Mouse (Mus musculus): ENCODE data around the gene Hcst. TPM values are rescaled to one million over a fixed set of nuclear protein-coding genes. Genes with fewer than 3 reads are reported as not detected.

Gene Hcst
- 0.39 and 0.62 TPM in 2 replicates for polyA plus RNA-seq (2014; fragmentation: Nextera tagmentation; extraction: Ambion mirVana)

GRCm38 (mm10) chr7:30419561-30420499 is at the start of gene Hcst:
Hcst (minus strand) TSS chr7:30419854.
- Histone ChIP-seq H3K27me3 (ENCODE audit: control insufficient read depth, insufficient read depth, low read length) (0 out of 2 replicates have a peak, but pooled peaks cover 2% of the 10 kb centered on the region), H3K4me3 (ENCODE audit: low read depth, low read length) (no peak within 1 kb of the TSS), H3K4me2 (replicated peaks; ENCODE audit: low read depth, low read length) (no peak within 1 kb of the TSS), H3K9ac (ENCODE audit: low read depth, low read length) (no peak within 1 kb of the TSS), H3K36me3 (ENCODE audit: control insufficient read depth, insufficient read depth, low read length) (no peaks in the 10 kb centered on the region), H3K9me3 (ENCODE audit: control insufficient read depth, low read length) (no peaks in the 10 kb centered on the region), H3K27ac (ENCODE audit: low read depth, low read length) (no peak within 1 kb of the TSS), H3K4me1 (replicated peaks; ENCODE audit: control insufficient read depth, insufficient read depth, low read length) (no peaks in the 10 kb centered on the region; the same call in 1 of the 2 replicates)
- DNase-seq (ENCODE audit: low spot score): no peak
- 78% methylated on average over 10 of the region's 10 CpGs for WGBS
- ATAC-seq (ENCODE audit: low FRiP score): no peak

GRCm38 (mm10) chr7:30464816-30465300 is 45.2 kb upstream of the Hcst start:
- no peaks in the 10 kb centered on the region for H3K36me3 ChIP-seq (ENCODE audit: control insufficient read depth, insufficient read depth, low read length)
- no peak overlapping the region for H3K4me3 ChIP-seq (ENCODE audit: low read depth, low read length)
- H3K9ac ChIP-seq (ENCODE audit: low read depth, low read length): no peak overlapping the region
- no peak overlapping the region for H3K27ac ChIP-seq (ENCODE audit: low read depth, low read length)
- DNase-seq (ENCODE audit: low spot score) (no peak), ATAC-seq (ENCODE audit: low FRiP score) (no peak)
- WGBS: 18% methylated on average over 6 of the region's 6 CpGs
- no peaks in the 10 kb centered on the region for H3K9me3 ChIP-seq (ENCODE audit: control insufficient read depth, low read length)
- no peak overlapping the region for H3K4me2 ChIP-seq (replicated peaks; ENCODE audit: low read depth, low read length)
- peaks cover 10% of the 10 kb centered on the region for H3K4me1 ChIP-seq (replicated peaks; ENCODE audit: control insufficient read depth, insufficient read depth, low read length)
- H3K27me3 ChIP-seq (ENCODE audit: control insufficient read depth, insufficient read depth, low read length): peaks cover 67% of the 10 kb centered on the region

DNA sequence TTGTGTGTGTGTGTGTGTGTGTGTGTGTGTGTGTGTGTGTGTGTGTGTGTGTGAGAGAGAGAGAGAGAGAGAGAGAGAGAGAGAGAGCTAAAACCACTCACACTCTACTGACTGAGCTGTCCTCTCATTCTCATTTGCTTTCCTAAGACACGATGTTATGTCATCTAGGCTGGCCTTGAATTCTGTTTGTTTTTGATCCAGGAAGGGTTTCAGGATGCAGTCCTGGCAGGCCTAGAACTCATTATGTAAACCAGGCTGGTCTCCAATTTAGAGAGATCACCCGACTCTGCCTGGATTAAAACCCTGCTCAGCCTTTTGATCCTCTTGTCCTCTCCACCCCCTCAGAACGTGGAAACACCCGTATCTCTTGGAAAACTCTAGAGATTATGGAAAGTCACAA is 44.3 kb upstream of the Hcst start:
- Histone ChIP-seq H3K36me3 (ENCODE audit: control insufficient read depth, insufficient read depth, low read length) (no peaks in the 10 kb centered on the region), H3K9ac (ENCODE audit: low read depth, low read length) (no peak overlapping the region), H3K9me3 (ENCODE audit: control insufficient read depth, low read length) (no peaks in the 10 kb centered on the region), H3K27ac (ENCODE audit: low read depth, low read length) (no peak overlapping the region), H3K4me3 (ENCODE audit: low read depth, low read length) (no peak overlapping the region), H3K4me1 (replicated peaks; ENCODE audit: control insufficient read depth, insufficient read depth, low read length) (peaks cover 10% of the 10 kb centered on the region), H3K27me3 (ENCODE audit: control insufficient read depth, insufficient read depth, low read length) (peaks cover 76% of the 10 kb centered on the region), H3K4me2 (replicated peaks; ENCODE audit: low read depth, low read length) (no peak overlapping the region)
- DNase-seq (ENCODE audit: low spot score) (no peak), ATAC-seq (ENCODE audit: low FRiP score) (no peak)
- 23% methylated on average over 4 of the region's 4 CpGs for WGBS

GRCm38 (mm10) chr7:30463568-30463967 is 43.9 kb upstream of the Hcst start:
- H3K27ac ChIP-seq (ENCODE audit: low read depth, low read length): no peak overlapping the region
- no peaks in the 10 kb centered on the region for H3K36me3 ChIP-seq (ENCODE audit: control insufficient read depth, insufficient read depth, low read length)
- H3K4me3 ChIP-seq (ENCODE audit: low read depth, low read length): no peak overlapping the region
- DNase-seq (ENCODE audit: low spot score): no peak
- peaks cover 10% of the 10 kb centered on the region for H3K4me1 ChIP-seq (replicated peaks; ENCODE audit: control insufficient read depth, insufficient read depth, low read length)
- H3K9me3 ChIP-seq (ENCODE audit: control insufficient read depth, low read length): no peaks in the 10 kb centered on the region
- no peak overlapping the region for H3K9ac ChIP-seq (ENCODE audit: low read depth, low read length)
- no peak for ATAC-seq (ENCODE audit: low FRiP score)
- H3K4me2 ChIP-seq (replicated peaks; ENCODE audit: low read depth, low read length): no peak overlapping the region
- H3K27me3 ChIP-seq (ENCODE audit: control insufficient read depth, insufficient read depth, low read length): peaks cover 76% of the 10 kb centered on the region
- WGBS: 25% methylated on average over 7 of the region's 7 CpGs

DNA sequence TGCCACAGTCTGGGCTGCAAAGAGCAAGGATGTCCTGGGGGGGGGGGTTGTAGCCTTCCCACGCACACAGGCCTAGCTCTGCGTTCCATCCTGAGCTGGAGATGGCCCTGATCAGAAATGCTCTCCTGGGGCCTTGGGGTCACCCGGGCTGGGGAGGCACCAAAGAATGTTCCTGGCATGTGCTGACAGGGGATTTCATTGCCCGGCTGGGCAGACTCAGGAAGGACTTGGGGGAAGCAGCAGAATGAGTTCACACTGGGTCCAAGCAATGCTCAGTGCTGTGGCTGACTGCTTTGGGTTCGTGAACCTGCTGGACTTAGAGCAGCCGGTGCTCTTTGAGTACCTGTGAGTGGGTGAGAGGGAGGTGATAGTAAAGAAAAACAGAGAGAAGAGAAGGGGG is 39.8 kb upstream of the Hcst start:
- DNase-seq (ENCODE audit: low spot score): no peak
- peaks cover 76% of the 10 kb centered on the region for H3K27me3 ChIP-seq (ENCODE audit: control insufficient read depth, insufficient read depth, low read length)
- H3K9me3 ChIP-seq (ENCODE audit: control insufficient read depth, low read length): no peaks in the 10 kb centered on the region
- 29% methylated on average over 6 of the region's 6 CpGs for WGBS
- no peaks in the 10 kb centered on the region for H3K36me3 ChIP-seq (ENCODE audit: control insufficient read depth, insufficient read depth, low read length)
- no peak overlapping the region for H3K9ac ChIP-seq (ENCODE audit: low read depth, low read length)
- no peak for ATAC-seq (ENCODE audit: low FRiP score)
- H3K4me3 ChIP-seq (ENCODE audit: low read depth, low read length): no peak overlapping the region
- no peak overlapping the region for H3K27ac ChIP-seq (ENCODE audit: low read depth, low read length)
- peaks cover 12% of the 10 kb centered on the region for H3K4me1 ChIP-seq (replicated peaks; ENCODE audit: control insufficient read depth, insufficient read depth, low read length)
- H3K4me2 ChIP-seq (replicated peaks; ENCODE audit: low read depth, low read length): no peak overlapping the region

- Histone ChIP-seq H3K9ac (ENCODE audit: low read depth, low read length) (peak within 1 kb of the TSS; percentile 48), H3K9me3 (ENCODE audit: control insufficient read depth, low read length) (no peaks in the 10 kb centered on the region)
- 2% methylated on average over 16 of the region's 16 CpGs for WGBS
Measured at GRCm38 (mm10) chr7:30457629-30458330, 38.1 kb upstream of the Hcst start, which contains the start of the genes Kirrel2 and Nphs1. Kirrel2 (minus strand) TSS chr7:30457690. Nphs1 (plus strand) TSS chr7:30458315.

GRCm38 (mm10) chr7:30456911-30457628 is 37.4 kb upstream of the Hcst start:
- peak; percentile 46 for ATAC-seq (ENCODE audit: low FRiP score)
- H3K27me3 ChIP-seq (ENCODE audit: control insufficient read depth, insufficient read depth, low read length): peaks cover 79% of the 10 kb centered on the region
- H3K36me3 ChIP-seq (ENCODE audit: control insufficient read depth, insufficient read depth, low read length): no peaks in the 10 kb centered on the region
- DNase-seq (ENCODE audit: low spot score): peak; percentile 58
- H3K4me3 ChIP-seq (ENCODE audit: low read depth, low read length): peak overlapping the region; percentile 35
- H3K9me3 ChIP-seq (ENCODE audit: control insufficient read depth, low read length): no peaks in the 10 kb centered on the region
- H3K27ac ChIP-seq (ENCODE audit: low read depth, low read length): peak overlapping the region; percentile 58
- WGBS: under 1% methylated on average over 31 of the region's 31 CpGs
- peaks cover 12% of the 10 kb centered on the region for H3K4me1 ChIP-seq (replicated peaks; ENCODE audit: control insufficient read depth, insufficient read depth, low read length)
- peak overlapping the region; percentile 48 for H3K9ac ChIP-seq (ENCODE audit: low read depth, low read length)
- H3K4me2 ChIP-seq (replicated peaks; ENCODE audit: low read depth, low read length): peak overlapping the region; percentile 50

More at GRCm38 (mm10) chr7:30457629-30458330, 38.1 kb upstream of the Hcst start, which contains the start of the genes Kirrel2 and Nphs1:
- Histone ChIP-seq H3K27ac (ENCODE audit: low read depth, low read length) (peak within 1 kb of the TSS; percentile 79), H3K36me3 (ENCODE audit: control insufficient read depth, insufficient read depth, low read length) (no peaks in the 10 kb centered on the region), H3K4me3 (ENCODE audit: low read depth, low read length) (peak within 1 kb of the TSS; percentile 35), H3K4me2 (replicated peaks; ENCODE audit: low read depth, low read length) (peak within 1 kb of the TSS; percentile 50), H3K27me3 (ENCODE audit: control insufficient read depth, insufficient read depth, low read length) (peaks cover 80% of the 10 kb centered on the region), H3K4me1 (replicated peaks; ENCODE audit: control insufficient read depth, insufficient read depth, low read length) (peaks cover 12% of the 10 kb centered on the region)
- DNase-seq (ENCODE audit: low spot score) (peak; percentile 81), ATAC-seq (ENCODE audit: low FRiP score) (peak; percentile 91)

DNA sequence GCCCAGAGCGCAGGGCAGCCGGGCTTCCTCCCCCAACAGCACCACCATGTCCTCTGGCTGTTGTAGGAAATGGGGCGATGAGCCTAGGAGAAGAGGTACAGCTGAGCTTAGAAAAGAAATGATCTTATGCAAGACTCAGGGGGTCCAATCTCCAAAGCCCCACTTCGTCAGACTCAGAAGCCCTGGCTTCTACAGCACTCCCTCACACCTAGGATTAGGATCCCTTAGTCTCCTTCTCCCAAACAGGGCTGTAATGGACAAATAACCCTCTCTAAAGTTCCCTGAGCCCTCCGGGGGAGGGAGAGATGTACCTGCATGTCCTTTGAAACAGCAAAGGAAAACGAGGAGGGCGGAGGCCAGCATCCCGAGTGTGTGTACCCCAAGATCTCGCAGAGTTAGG is 36.8 kb upstream of the Hcst start:
- 3% methylated on average over 9 of the region's 9 CpGs for WGBS
- no peak for DNase-seq (ENCODE audit: low spot score)
- peak overlapping the region; percentile 58 for H3K27ac ChIP-seq (ENCODE audit: low read depth, low read length)
- peak overlapping the region; percentile 48 for H3K9ac ChIP-seq (ENCODE audit: low read depth, low read length)
- H3K4me2 ChIP-seq (replicated peaks; ENCODE audit: low read depth, low read length): peak overlapping the region; percentile 50
- peaks cover 79% of the 10 kb centered on the region for H3K27me3 ChIP-seq (ENCODE audit: control insufficient read depth, insufficient read depth, low read length)
- peaks cover 12% of the 10 kb centered on the region for H3K4me1 ChIP-seq (replicated peaks; ENCODE audit: control insufficient read depth, insufficient read depth, low read length)
- peak overlapping the region; percentile 35 for H3K4me3 ChIP-seq (ENCODE audit: low read depth, low read length)
- H3K9me3 ChIP-seq (ENCODE audit: control insufficient read depth, low read length): no peaks in the 10 kb centered on the region
- H3K36me3 ChIP-seq (ENCODE audit: control insufficient read depth, insufficient read depth, low read length): no peaks in the 10 kb centered on the region
- ATAC-seq (ENCODE audit: low FRiP score): no peak
